Mouse (Mus musculus): ENCODE results near the gene Itgb3.

DNA sequence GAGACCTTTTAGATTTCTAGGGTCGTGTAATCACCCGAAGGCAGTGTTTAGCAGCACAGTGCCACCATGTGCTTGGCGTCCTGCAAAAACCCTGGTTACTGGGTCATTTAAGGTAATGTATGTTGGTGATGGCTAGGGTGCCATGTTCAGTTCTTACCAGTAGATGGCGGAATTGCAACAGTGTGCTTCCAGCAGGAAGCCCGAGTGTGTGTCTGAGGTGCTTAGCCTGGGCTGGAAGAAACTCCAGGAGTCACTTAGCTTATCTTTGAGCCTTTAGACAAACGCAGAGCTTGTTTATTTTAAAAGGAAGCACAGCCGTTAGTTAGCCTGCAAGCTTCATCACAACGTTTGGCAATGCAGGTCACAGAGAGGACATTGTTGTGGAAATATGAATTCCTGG is 17.7 kb upstream of the Itgb3 start:
- TF ChIP-seq CTCF (IDR thresholded peaks at IDR 0.05; ENCODE audit: low read depth) (peak; percentile 99), EP300 (optimal IDR thresholded peaks at IDR 0.05) (no peak)
